Mouse (Mus musculus): ENCODE data around the gene Wdr95. TPM values are rescaled to one million over a fixed set of nuclear protein-coding genes. Genes with fewer than 3 reads are reported as not detected.

Gene Wdr95
- polyA plus RNA-seq, 1 experiment = not detected

DNA sequence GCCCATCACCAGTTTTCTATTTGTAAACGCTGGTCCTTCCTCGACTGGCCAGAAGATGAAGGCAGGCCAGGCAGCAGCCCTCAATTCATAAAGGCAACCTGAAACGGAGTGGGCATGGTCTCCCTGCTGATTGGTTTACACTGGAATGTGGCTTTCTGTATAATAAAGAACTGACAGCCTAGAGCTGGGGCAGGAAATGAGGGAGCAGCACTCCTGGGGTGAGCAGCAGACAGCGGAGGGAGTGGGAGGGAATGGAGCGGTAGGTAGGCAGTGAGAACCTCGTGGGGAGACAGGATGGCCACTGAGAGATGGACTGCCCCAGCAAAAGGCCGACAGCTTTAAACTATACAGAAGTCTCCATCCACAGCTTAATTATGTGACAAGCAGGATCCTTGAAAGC is 93.7 kb downstream of the Wdr95 start:
- peaks cover 7% of the 10 kb centered on the region; the same call in 1 of the 2 replicates for H3K4me1 ChIP-seq (ENCODE audit: control insufficient read depth, insufficient read depth, low read length)
- TF ChIP-seq POLR2A (IDR thresholded peaks at IDR 0.05; ENCODE audit: insufficient read depth, low read depth, low read length) (no peak), CTCF (IDR thresholded peaks at IDR 0.05; ENCODE audit: insufficient read depth, low read depth, low read length) (no peak)
- no peak overlapping the region for H3K4me3 ChIP-seq (ENCODE audit: insufficient read depth, low read depth, low read length)
- no peak overlapping the region for H3K27ac ChIP-seq (ENCODE audit: insufficient read depth, low read depth, low read length)
- WGBS = 58% methylated on average over 7 of the region's 7 CpGs

DNA sequence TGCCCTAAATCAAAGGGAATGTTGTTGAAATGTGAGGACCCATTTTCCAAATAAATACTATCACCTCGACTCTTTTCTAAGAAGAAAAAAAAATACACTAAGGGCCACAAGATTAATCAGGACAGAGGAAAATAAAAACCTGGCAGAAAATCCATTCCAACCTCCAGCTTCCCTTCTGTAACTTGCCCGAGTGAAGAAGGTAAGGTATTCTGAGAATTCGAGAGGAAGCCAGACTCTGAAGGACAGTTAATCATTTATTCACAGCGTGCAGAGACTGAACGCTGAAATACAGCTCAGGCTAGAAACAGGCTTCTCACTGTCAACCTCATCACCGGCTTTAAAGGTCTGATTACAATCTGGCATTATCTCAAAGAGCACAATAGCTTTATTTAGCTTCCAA is 94.2 kb downstream of the Wdr95 start:
- 58% methylated on average over 6 of the region's 6 CpGs for WGBS
- Histone ChIP-seq H3K4me3 (ENCODE audit: insufficient read depth, low read depth, low read length) (no peak overlapping the region), H3K27ac (ENCODE audit: insufficient read depth, low read depth, low read length) (no peak overlapping the region), H3K4me1 (ENCODE audit: control insufficient read depth, insufficient read depth, low read length) (peaks cover 7% of the 10 kb centered on the region; the same call in 1 of the 2 replicates)
- TF ChIP-seq CTCF (IDR thresholded peaks at IDR 0.05; ENCODE audit: insufficient read depth, low read depth, low read length) (no peak), POLR2A (IDR thresholded peaks at IDR 0.05; ENCODE audit: insufficient read depth, low read depth, low read length) (no peak)

DNA sequence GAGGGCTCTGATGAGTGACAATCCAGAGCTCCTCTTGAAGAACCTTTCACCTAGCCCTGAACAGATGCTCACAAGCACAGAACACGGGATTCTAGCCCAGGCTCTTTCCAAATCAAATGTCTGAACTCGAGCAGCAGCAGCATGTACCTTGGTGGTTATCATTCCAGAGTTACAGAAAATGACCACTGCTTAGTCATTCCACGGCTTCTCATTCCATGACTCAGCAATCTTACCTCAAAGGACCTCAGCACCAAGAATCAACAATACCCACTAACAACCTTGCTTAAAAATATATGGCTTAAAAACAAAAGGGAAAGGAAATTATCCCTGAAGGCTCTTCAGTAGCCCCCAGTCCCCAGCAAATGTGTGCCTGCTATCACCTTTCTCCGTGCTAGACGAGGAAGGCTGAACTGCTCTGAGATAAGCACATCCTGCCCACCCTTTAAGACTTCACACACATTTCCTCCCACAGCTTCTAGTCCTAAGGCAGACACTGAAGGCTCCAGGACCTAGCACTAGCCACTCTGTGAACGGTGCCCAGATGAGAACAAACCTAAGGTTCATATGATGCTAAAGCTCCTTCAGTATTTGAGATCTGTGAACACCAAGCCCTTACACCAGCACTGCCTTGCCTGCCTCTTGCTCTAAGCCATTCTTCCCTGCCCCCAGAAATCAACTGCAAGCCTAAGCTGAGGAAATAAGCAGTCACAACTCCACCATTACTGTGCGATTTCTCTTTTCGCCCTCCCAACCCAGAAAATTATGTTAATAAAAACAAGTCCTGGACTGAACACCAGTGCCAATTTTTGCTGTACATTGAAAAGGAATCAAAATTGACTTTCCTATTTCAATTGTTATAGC is 95.6 kb downstream of the Wdr95 start:
- H3K4me3 ChIP-seq (ENCODE audit: insufficient read depth, low read depth, low read length) = no peak overlapping the region
- TF ChIP-seq CTCF (IDR thresholded peaks at IDR 0.05; ENCODE audit: insufficient read depth, low read depth, low read length) = no peak
- TF ChIP-seq POLR2A (IDR thresholded peaks at IDR 0.05; ENCODE audit: insufficient read depth, low read depth, low read length) = no peak
- WGBS = 53% methylated on average over 8 of the region's 8 CpGs
- no peak overlapping the region for H3K27ac ChIP-seq (ENCODE audit: insufficient read depth, low read depth, low read length)
- peaks cover 3% of the 10 kb centered on the region; the same call in 1 of the 2 replicates for H3K4me1 ChIP-seq (ENCODE audit: control insufficient read depth, insufficient read depth, low read length)

DNA sequence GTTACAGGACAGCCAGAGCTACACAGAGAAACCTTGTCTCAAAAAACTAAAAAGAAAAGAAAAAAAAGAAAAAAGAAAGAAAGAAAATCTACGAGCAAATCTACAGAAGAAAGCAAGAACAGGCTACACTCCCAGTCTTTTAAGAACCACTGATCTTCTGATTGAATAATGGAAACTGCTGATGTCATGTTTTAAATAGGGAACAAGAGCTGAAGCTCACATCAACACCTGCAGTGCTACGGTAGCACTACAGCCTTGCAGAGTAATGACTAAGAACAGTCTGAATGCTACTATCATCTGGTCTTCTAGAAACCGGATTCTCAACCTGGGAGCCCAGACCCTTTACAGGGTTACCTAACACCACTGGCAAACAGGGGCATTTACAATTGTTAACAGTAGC is 97.1 kb downstream of the Wdr95 start:
- 72% methylated on average over 3 of the region's 3 CpGs for WGBS
- no peak for TF ChIP-seq CTCF (IDR thresholded peaks at IDR 0.05; ENCODE audit: insufficient read depth, low read depth, low read length)
- TF ChIP-seq POLR2A (IDR thresholded peaks at IDR 0.05; ENCODE audit: insufficient read depth, low read depth, low read length) = no peak

DNA sequence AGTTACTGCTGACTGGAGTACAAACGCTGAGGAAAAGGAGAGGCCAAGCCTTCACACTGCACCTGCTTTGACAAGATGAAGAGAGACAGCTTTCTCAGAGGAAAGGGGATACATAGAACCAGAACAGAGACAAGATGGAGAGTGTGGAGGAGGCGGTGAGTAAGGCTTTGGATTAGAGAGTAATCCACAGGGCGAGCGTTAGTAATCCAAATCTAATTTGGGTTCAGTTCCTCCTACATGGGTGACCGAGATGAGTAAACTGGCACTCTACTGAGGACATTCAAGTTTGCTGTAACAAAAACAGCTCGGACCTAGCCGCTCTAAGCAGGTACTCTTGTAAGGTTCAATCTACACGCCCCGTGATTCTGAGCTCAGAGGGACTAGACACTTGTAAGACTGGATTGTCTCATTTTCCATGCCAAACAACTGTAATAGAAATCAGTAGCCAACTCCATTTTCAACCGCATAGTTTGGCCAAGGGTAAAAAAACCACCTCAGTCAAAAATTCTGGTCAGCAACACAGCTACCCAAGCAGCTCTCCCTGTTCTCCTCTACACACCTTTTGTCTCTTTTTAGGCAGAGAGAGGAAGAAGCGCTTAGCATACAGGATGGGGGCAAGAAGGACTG is 106.0 kb downstream of the Wdr95 start:
- WGBS = 21% methylated on average over 11 of the region's 11 CpGs
- Histone ChIP-seq H3K27ac (ENCODE audit: insufficient read depth, low read depth, low read length) (no peak overlapping the region), H3K4me3 (ENCODE audit: insufficient read depth, low read depth, low read length) (peak overlapping the region; percentile 20)

More for the DNA sequence above, 97.1 kb downstream of the Wdr95 start:
- H3K27ac ChIP-seq (ENCODE audit: insufficient read depth, low read depth, low read length) = no peak overlapping the region
- H3K4me3 ChIP-seq (ENCODE audit: insufficient read depth, low read depth, low read length) = no peak overlapping the region
- H3K4me1 ChIP-seq (ENCODE audit: control insufficient read depth, insufficient read depth, low read length) = peaks cover 3% of the 10 kb centered on the region; the same call in 1 of the 2 replicates

DNA sequence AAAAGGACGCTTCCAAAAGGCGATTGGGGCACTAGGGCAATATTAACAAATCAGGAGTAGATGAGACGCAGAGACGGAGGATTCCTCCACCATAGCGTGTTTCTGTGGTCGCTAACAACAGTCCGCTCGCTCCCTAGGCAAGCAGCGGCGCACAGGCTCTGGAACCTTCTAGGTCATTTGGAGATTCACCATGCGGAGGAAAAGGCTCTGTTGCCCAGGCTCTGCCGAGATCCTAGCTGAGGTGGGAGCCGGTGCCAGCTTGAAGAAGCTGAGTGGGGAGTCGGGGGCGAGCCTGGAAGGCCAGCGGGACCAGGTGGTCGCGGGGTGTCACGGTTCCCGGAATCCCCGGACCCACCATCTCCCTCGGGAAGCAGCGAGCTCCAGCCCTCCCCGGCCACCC is 107.1 kb downstream of the Wdr95 start:
- under 1% methylated on average over 24 of the region's 24 CpGs for WGBS
- H3K27ac ChIP-seq (ENCODE audit: insufficient read depth, low read depth, low read length) = peak overlapping the region; percentile 76
- H3K4me3 ChIP-seq (ENCODE audit: insufficient read depth, low read depth, low read length) = peak overlapping the region; percentile 69
- 0 out of 2 replicates have a peak, but pooled peaks cover 2% of the 10 kb centered on the region for H3K4me1 ChIP-seq (ENCODE audit: control insufficient read depth, insufficient read depth, low read length)
- no peak for TF ChIP-seq POLR2A (IDR thresholded peaks at IDR 0.05; ENCODE audit: insufficient read depth, low read depth, low read length)
- no peak for TF ChIP-seq CTCF (IDR thresholded peaks at IDR 0.05; ENCODE audit: insufficient read depth, low read depth, low read length)

More for the DNA sequence above, 106.0 kb downstream of the Wdr95 start:
- TF ChIP-seq CTCF (IDR thresholded peaks at IDR 0.05; ENCODE audit: insufficient read depth, low read depth, low read length) = no peak
- TF ChIP-seq POLR2A (IDR thresholded peaks at IDR 0.05; ENCODE audit: insufficient read depth, low read depth, low read length) = no peak
- 0 out of 2 replicates have a peak, but pooled peaks cover 2% of the 10 kb centered on the region for H3K4me1 ChIP-seq (ENCODE audit: control insufficient read depth, insufficient read depth, low read length)

DNA sequence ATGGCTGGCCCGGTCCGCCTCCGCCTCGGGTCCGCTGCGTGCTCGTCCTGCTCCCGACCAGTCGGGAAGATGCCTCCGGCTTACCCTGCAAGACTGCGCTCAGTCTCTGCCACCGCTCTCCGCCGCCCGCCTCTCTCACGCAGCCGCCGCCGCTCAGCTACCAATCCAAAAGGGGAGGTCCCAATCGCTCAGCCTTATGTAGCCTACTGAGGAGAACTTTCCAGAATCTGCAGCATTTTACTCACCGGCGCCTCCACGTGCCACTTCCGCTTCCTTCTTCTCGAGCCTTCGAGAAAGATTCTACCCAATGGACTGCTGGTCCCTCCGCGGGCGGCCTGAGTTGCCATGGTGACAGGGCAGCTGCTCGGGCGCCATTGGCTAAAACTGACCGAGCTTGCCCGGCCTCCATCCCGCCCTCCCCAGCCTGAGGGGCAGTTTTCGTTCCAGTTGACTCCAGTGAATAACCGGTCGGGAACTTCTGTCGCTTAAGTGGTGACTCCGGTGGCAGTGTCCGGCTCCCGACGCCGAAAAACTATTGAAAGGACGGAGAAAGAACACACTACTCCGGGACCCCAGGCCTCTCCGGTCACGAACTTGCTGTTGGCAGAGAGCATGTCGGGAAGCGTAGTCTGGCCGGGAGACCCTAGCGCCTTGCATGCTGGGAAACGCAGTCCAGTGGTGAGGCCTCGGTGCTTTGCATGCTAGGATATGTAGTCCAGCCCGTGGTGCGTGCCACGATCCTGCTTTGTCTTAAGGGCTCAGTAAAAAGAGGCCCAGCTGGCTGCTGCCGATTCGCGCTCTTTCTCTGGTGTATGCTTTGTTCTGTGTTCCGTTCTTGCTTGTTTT is 107.8 kb downstream of the Wdr95 start, which contains the start of gene Hsph1:
TSS of gene Hsph1 (minus strand) at position 302 of the 846 bp plus-strand sequence.
- Histone ChIP-seq H3K4me3 (ENCODE audit: insufficient read depth, low read depth, low read length) (peak within 1 kb of the TSS; percentile 77), H3K27ac (ENCODE audit: insufficient read depth, low read depth, low read length) (peak within 1 kb of the TSS; percentile 76), H3K4me1 (ENCODE audit: control insufficient read depth, insufficient read depth, low read length) (0 out of 2 replicates have a peak, but pooled peaks cover 2% of the 10 kb centered on the region)
- peak; percentile 89 for TF ChIP-seq POLR2A (IDR thresholded peaks at IDR 0.05; ENCODE audit: insufficient read depth, low read depth, low read length)
- TF ChIP-seq CTCF (IDR thresholded peaks at IDR 0.05; ENCODE audit: insufficient read depth, low read depth, low read length) = no peak
- WGBS = under 1% methylated on average over 60 of the region's 60 CpGs

DNA sequence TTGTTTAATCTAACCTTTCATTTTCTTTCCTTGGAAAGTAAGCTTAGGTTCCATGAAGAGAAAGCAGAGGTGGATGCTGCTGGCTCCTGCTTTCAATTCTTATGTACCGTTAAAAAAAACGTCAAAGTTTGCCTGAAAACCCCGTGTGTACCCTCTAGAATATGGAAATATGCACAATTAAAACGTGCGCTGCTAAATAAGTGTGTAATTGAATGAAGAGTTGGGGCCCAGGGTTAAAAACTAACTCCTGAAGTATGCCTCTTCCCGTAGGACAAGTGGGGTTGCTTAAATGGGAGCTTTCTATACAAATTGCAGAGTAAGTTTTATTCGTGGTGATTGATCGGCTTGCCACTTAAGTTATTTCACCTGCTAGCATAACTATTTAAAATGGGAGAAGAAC is 108.8 kb downstream of the Wdr95 start:
- TF ChIP-seq POLR2A (IDR thresholded peaks at IDR 0.05; ENCODE audit: insufficient read depth, low read depth, low read length) = no peak
- TF ChIP-seq CTCF (IDR thresholded peaks at IDR 0.05; ENCODE audit: insufficient read depth, low read depth, low read length) = no peak
- Histone ChIP-seq H3K4me3 (ENCODE audit: insufficient read depth, low read depth, low read length) (no peak overlapping the region), H3K27ac (ENCODE audit: insufficient read depth, low read depth, low read length) (no peak overlapping the region), H3K4me1 (ENCODE audit: control insufficient read depth, insufficient read depth, low read length) (0 out of 2 replicates have a peak, but pooled peaks cover 2% of the 10 kb centered on the region)
- 46% methylated on average over 8 of the region's 8 CpGs for WGBS

Data from olfactory bulb, adult 2 months (tissue).